Mouse (Mus musculus) hindlimb bud, embryonic 11.5 days (tissue): ENCODE measurements around the gene Usp36.

Source experiments
- DNase-seq: peaks from one replicate; pipeline ENCODE4 v3.0.0-alpha.2; 2012; ENCODE audit warnings: low read depth, low spot score; ENCODE audit errors: extremely low spot score

The Usp36 gene

DNA sequence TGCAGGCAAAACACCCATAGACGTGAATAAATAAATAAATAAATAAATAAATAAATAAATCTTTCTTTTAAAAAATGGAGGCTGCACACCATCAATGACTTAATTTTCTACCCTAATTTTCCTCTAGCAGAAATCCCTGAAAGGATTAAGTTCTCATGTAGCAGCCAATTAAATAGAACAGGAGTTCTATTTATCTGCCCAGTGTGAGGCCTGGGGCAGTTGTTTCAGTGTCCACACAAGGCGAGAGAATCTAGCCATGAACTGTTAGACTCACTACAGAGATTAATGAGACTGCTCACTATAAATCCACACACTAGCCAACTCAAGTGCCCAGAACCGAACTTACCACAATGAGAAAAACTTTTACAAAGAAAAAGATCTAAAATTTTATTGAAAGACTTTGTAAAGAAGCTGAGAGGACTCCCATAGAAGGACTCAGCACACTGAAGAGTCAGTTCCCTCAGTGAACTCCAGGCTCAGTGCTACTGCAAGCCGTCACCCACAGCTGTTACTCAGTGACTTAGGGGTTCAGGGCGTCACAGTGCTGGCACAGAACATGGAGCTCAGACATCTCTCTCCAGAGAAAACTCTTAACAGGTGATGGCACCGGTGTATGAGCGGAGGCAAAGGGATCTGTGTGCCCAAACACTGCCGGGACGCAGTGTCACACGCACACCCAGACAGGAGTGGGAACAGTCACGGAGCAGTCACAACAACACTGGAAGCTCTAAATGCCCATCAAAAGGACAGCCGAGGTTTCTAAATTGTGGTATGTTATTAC lies 64.8 kb downstream of the Usp36 start:
- DNase-seq: no peak

DNA sequence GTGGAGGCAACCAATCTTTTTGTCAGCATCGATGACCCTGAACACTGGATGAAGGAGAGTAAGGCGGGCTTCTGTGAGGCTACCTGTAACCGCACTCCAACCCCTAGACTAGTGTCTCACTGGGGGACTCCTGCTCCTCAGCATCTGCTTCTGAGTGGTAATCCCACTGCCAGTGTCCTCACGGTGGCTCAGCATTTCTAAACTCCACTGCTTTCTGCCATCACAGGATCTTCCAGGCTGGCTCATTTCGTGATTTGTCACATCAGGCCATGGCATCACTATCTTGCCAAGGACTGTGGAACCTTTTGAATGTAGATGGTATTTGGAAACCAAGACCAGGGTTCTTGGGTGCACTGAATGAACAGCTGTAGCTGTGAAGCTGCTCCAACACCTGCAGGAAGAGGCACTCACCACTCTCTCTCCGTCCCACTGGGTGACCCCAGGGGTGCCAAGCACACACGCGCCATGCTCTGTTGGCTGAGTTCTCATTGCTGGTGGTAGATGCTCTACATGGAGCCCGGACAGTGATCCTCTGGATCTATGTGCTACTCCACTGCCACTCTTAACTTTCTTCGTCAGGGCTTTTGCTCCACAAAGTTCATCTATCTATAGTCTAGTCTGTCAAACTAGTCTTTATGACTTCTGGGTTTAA lies 66.5 kb downstream of the Usp36 start:
- no peak for DNase-seq

DNA sequence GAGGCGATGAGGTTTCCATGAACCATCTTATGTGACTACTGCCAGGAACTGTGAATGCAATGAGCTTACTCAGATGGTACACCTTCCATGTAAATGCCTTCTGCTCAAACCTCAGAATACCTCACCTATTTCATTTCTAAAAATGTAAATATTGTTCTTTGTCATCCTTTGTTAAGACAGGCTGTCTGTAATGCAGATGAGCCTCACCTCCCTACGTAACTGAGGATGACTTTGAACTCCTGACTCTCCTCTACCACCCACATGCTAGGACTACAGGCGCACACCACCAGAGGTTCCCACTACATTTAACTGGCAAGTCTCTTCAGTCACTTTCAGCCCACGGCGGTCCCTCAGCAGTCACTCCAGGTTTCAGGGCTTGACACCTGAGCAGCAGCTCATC lies 67.1 kb downstream of the Usp36 start:
- DNase-seq: no peak

DNA sequence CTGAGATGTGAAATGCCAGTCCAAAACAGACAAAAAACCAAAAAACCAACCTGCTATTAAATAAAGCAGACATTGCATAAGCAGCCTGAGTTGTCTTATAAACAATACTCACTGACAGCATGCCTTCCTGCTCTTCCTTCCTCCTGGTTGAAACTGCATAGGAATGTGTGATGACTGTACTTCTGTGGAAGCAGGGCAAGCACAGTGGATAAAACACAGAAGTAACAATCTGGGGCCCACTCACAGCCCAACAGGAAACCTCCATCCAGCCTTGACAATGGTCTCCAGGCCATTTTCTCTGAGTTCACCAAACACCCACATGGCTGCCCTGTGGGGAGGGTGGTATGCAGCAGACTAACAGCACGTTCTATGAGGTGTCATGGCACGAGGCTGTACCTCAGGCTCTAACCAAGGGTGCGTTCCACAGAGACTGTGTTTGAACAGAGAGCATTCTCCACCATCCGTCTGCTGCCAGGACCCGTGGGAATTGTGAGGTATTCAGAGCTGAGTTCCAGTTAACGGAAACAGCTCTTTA lies 67.6 kb downstream of the Usp36 start:
- DNase-seq: no peak

DNA sequence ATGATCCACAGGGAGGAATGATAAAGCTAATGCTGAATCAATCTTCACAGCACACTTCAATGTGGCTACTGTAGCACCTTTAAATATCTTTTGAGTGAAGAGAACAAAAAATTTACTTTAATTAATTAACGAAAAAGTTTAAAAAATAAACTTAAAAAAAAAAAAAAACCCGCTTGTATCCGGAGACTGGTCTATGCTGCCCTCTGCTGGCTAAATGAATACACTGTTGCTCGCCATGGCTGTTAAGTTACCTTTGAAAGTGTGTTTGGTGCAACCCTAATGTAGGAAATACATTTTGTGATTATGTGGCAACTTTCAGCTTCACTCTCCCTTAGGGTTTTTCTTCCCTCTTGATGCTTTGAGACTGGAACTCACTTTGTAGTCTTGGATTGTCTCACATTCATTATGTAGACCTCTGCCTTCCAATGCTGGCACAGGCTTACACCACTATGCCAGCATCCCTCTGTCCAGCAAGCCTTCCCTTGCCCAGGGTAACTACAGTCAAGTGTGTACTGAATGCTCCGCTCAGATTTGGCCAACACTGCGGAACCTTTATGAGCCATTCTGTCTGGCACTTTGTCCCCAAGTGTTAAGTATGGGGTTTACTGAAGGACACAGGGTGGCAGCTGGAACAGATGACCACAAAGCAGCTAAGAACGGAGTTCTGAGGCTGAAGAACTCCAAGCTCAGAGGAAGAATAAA lies 69.3 kb downstream of the Usp36 start:
- no peak for DNase-seq

DNA sequence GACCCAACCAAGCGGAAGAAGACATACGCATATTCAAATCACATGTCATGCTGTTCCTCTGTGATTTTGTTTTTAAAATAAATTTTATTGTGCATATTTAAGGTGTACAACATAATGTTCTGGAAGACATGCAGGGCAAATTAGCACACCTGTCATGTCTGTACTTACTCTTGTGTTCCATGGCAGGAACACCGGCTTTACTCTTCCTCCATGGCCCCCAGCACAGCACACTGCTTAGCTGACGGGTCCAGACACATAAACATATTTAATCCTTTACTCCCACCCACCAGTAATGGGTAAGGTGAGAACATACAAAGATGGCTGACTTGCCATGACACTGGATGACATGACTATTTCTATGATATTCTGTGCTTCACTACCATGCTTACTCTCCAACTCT lies 71.0 kb downstream of the Usp36 start:
- DNase-seq: no peak

DNA sequence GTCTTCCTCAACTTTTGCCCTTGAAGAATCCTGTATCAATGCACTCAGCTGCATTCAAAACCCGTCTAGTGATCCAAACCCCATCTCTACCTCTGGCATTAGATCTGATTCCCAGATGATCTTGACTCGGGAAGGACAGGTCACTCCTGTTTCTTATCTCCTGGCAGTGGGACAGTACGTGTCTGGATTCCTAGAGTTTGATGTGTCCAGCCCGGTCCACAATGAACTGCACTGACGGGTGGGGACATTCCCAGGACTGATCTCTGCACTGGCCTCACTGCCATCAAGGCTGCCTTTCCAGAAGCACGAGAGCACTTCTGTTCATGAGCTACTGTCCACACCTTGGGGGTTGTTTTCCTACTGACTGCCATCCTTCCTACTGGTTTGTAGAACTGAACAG lies 73.6 kb downstream of the Usp36 start:
- no peak for DNase-seq

DNA sequence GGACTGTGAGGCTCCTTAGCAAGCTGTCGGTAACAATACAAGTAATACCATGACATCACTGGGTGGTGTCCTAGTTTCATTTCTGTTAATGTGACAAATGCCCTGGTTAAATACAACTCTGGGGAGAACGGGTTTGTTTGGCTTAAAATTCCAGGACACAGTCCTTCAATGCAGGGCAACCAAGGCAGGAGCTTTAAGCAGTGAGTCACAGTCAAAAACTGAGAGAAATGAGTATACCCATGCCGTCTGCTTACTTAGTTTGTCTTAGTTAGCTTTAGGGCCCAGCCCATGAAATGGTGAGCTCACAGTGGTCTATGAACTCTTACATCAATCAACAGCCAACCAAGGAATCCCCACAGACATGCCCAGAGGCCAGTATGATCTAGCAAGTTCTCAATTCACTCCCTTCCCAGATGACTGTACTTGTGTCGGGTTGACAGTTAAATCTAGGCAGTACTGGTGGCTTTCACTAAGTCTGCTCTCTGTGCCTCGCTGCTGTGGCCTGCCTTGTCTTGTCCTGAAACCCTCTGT lies 74.1 kb downstream of the Usp36 start:
- no peak for DNase-seq

DNA sequence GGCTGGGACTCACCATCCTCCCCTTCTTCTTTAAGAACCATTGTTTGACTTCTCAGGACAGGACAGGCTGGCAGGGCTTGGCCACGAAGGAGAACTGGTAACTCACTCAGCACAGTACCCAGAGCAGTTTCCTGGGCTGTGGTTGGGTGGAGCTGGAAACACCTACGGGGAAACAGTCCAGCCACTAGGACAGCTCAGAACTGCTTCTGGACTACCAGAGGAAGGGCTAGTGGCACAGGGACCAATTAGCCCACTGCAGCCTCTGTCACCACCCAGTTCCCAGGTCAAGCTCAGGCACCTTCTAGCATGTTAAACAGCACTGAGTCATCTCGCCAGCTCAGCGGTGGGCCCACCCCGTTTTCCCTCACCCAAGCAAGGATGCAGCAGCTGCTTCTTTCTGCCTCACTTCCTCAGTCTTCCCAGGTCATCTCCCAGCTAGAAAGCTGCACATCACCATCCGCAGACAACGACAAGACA lies 77.4 kb downstream of the Usp36 start:
- DNase-seq: no peak

DNA sequence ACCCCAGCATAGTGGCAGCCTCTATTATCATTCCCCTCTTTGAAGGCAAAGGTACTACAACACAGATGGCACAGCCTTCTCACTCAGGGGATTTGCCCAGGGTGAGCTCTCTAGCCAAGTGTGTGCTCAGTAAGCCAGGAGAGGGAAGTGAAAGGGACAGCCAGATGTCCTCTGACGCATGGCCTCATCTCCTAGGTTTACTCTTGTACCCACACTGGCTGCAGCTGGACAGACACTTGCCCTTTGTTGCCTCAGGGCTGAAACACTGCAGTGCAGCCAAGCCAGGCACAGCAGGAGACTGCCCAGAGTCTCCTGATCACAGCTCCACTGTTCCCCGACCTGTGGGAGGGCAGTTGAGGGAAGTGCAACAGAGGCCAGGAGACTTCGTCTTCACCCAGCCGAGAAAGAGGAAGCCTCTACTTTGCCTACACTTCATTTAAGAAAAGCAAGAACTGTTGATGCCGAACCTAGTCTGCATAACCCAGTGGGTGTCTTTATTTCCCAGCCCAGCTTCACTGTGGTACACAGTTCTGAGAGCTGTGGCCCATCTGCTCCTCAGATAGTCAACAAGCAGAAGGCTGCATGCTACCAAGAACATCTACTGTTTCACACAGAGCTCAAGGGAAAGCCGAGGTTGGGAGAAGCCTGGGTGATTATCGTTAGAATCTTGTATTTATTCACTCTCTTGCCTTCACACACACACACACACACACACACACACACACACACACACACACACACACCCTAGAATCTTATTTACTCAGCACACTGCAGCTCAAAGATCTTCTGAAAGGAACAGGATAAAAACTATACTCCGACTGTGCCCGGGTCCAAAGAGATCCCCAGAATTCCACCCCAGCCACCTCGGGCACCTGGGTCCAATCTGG lies 78.1 kb downstream of the Usp36 start:
- no peak for DNase-seq

DNA sequence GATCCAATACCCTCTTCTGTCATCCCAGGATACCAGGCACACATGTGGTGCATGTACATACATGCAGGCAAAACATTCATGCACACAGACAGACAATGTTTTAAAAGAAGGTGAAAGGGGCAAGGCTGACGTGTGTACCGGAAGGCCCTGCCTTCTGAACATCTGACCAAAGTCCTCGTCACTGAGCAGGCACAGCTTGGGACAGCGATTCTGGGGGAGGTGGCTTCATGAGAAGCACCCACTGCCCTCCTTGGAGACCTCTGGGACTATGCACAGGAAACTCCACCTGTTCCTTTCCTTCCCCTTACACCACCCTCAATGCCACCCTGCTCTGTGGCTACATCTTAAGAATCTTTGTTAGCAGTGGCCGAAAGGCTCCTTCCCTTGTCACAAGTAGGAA lies 79.1 kb downstream of the Usp36 start:
- no peak for DNase-seq

DNA sequence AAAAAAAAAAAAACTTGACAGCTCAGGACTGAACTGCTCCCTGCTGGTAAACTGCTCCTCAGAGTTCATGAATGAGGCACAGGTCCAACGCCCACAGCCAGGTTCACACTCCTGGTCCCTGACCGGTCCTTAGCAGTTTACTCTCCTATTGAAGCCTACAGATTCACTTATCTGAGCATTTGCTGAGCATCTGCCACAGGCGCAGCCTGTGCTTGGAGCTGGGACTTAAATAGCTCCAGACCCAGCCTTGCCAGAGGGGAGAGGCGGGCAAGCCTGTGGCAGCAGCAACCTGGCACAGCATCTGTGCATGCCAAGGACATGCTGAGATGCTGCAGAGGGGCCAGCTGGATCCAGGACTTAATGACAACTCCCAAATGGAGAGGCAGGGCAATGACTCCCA lies 79.9 kb downstream of the Usp36 start:
- no peak for DNase-seq
